Mouse (Mus musculus) ES-E14 (cell line): ENCODE results near the gene Ociad2.

Experiments
- CHD2 ChIP-seq: IDR thresholded peaks from 2 replicates; pipeline ENCODE4 v1.6.1; 2014; ENCODE audit warnings: mild to moderate bottlenecking, low read depth, low read length, inconsistent platforms
- HCFC1 ChIP-seq: IDR thresholded peaks from 2 replicates; pipeline ENCODE4 v1.6.1; 2012; ENCODE audit warnings: low read length, inconsistent platforms, borderline replicate concordance; ENCODE audit not compliant: insufficient read depth
- ZC3H11A ChIP-seq: IDR thresholded peaks from 2 replicates; pipeline ENCODE4 v1.6.1; 2012; ENCODE audit warnings: low read depth, mild to moderate bottlenecking, inconsistent platforms, low read length, borderline replicate concordance

GRCm38 (mm10) chr5:73274941-73275340 lies 65.9 kb downstream of the Ociad2 start:
- TF ChIP-seq HCFC1, result no peak
- TF ChIP-seq ZC3H11A, result no peak
- TF ChIP-seq CHD2, result no peak
